Mouse (Mus musculus): ENCODE data around the gene Ltbp1. TPM values are rescaled to one million over a fixed set of nuclear protein-coding genes. Genes with fewer than 3 reads are reported as not detected.

The Ltbp1 gene
- total and polyA plus RNA-seq, 3 experiments = 0.01 to 0.04 TPM; not detected in 1

DNA sequence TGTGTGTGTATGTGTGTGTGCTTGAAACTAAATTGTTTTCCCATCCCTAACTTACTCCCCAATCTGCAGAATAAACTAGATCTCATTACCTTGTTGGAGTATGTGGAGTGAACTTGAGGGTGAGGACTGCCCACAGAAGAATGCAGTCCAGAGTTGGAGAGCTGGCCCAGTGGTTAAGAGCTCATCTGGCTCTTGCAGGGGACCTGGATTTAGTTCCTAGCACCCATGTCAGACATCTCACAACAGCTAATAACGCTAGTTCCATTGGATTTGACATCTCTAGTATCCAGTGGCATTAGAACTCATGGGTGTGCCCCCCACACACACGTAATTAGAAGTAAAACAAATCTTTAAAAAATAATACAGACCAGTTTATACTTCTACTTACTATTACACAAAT is 428.8 kb downstream of the Ltbp1 start:
- no peak for TF ChIP-seq CHD1 (IDR thresholded peaks at IDR 0.05; ENCODE audit: low read depth, low read length)
- TF ChIP-seq MXI1 (IDR thresholded peaks at IDR 0.05; ENCODE audit: low read depth, low read length) = no peak
- no peak for TF ChIP-seq SIN3A (IDR thresholded peaks at IDR 0.05; ENCODE audit: low read length)
- no peak for TF ChIP-seq E2F4 (IDR thresholded peaks at IDR 0.05; ENCODE audit: borderline replicate concordance, low read depth, low read length)
- no peak for TF ChIP-seq POLR2AphosphoS2 (IDR thresholded peaks at IDR 0.05; ENCODE audit: low read length)
- no peak for TF ChIP-seq MYB (IDR thresholded peaks at IDR 0.05; ENCODE audit: low read depth, low read length)
- no peak for TF ChIP-seq RAD21 (IDR thresholded peaks at IDR 0.05; ENCODE audit: low read depth, low read length)
- TF ChIP-seq MEF2A (IDR thresholded peaks at IDR 0.05; ENCODE audit: extremely low read depth, insufficient replicate concordance, low read depth, low read length, poor library complexity, severe bottlenecking) = no peak
- no peak for TF ChIP-seq ZKSCAN1 (IDR thresholded peaks at IDR 0.05; ENCODE audit: low read depth, low read length)
- no peak for TF ChIP-seq KAT2A (conservative IDR thresholded peaks at IDR 0.05; ENCODE audit: low read depth, low read length)
- TF ChIP-seq MYC (IDR thresholded peaks at IDR 0.05; ENCODE audit: low read depth, low read length) = no peak
- TF ChIP-seq RCOR1 (IDR thresholded peaks at IDR 0.05; ENCODE audit: low read depth, low read length) = no peak
- no peak for TF ChIP-seq ELF1 (IDR thresholded peaks at IDR 0.05; ENCODE audit: low read depth, low read length)
- no peak for TF ChIP-seq TAL1 (IDR thresholded peaks at IDR 0.05; ENCODE audit: low read length)
- no peak for TF ChIP-seq EP300 (IDR thresholded peaks at IDR 0.05; ENCODE audit: low read depth in 1 of 2, low read length in 2 of 2)
- no peak for TF ChIP-seq JUND (IDR thresholded peaks at IDR 0.05; ENCODE audit: low read depth, low read length)
- H3K4me1 ChIP-seq (ENCODE audit: control insufficient read depth in 1 of 2, insufficient read depth in 2 of 2, low read length in 2 of 2) = no peaks in the 10 kb centered on the region
- no peaks in the 10 kb centered on the region for H3K9me3 ChIP-seq (replicated peaks; ENCODE audit: insufficient read depth, low read length)
- H3K27ac ChIP-seq (ENCODE audit: control insufficient read depth, low read depth, low read length) = no peak overlapping the region
- H3K4me3 ChIP-seq (ENCODE audit: control insufficient read depth in 1 of 2, insufficient read depth in 1 of 2, low read depth in 2 of 2, low read length in 2 of 2) = no peak overlapping the region
- no peaks in the 10 kb centered on the region for H3K36me3 ChIP-seq (ENCODE audit: control insufficient read depth in 1 of 2, insufficient read depth in 2 of 2, low read length in 2 of 2)
- no peaks in the 10 kb centered on the region for H3K27me3 ChIP-seq (ENCODE audit: control insufficient read depth in 1 of 2, insufficient read depth in 2 of 2, low read length in 2 of 2)
- DNase-seq (ENCODE audit: low read depth, low spot score) = no peak
- no peaks in the 10 kb centered on the region for H3K79me2 ChIP-seq (ENCODE audit: control insufficient read depth, insufficient read depth, low read length, poor library complexity)
- no peak overlapping the region for H3K9ac ChIP-seq (ENCODE audit: control insufficient read depth, low read depth, low read length, poor library complexity, severe bottlenecking)

DNA sequence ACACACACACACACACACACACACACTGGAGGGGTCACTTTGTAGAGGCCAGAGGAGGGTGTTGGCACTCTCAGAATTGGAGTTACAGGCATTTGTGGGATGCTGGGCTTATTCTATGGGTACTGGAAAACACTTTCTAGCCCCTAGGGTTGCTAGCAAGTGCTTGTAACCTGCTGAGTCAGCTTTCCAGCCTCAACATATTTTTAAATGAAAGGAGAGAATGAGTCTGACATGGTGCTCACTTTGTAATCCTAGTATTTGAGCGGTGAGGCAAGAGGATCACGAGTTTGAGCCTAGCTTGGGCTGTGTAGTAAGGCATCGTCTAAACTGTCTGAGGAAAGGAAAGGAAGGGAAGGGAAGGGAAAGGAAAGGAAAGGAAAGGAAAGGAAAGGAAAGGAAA is 429.5 kb downstream of the Ltbp1 start:
- no peaks in the 10 kb centered on the region for H3K4me1 ChIP-seq (ENCODE audit: control insufficient read depth in 1 of 2, insufficient read depth in 2 of 2, low read length in 2 of 2)
- no peaks in the 10 kb centered on the region for H3K9me3 ChIP-seq (replicated peaks; ENCODE audit: insufficient read depth, low read length)
- no peak overlapping the region for H3K4me3 ChIP-seq (ENCODE audit: control insufficient read depth in 1 of 2, insufficient read depth in 1 of 2, low read depth in 2 of 2, low read length in 2 of 2)

More for the DNA sequence above, 429.5 kb downstream of the Ltbp1 start:
- Histone ChIP-seq H3K27ac (ENCODE audit: control insufficient read depth, low read depth, low read length) (no peak overlapping the region), H3K36me3 (ENCODE audit: control insufficient read depth in 1 of 2, insufficient read depth in 2 of 2, low read length in 2 of 2) (no peaks in the 10 kb centered on the region), H3K9ac (ENCODE audit: control insufficient read depth, low read depth, low read length, poor library complexity, severe bottlenecking) (no peak overlapping the region), H3K79me2 (ENCODE audit: control insufficient read depth, insufficient read depth, low read length, poor library complexity) (no peaks in the 10 kb centered on the region), H3K27me3 (ENCODE audit: control insufficient read depth in 1 of 2, insufficient read depth in 2 of 2, low read length in 2 of 2) (no peaks in the 10 kb centered on the region)
- TF ChIP-seq CHD2 (IDR thresholded peaks at IDR 0.05; ENCODE audit: low read length) (no peak), POLR2AphosphoS5 (IDR thresholded peaks at IDR 0.05; ENCODE audit: borderline replicate concordance, low read depth, low read length) (no peak), JUND (IDR thresholded peaks at IDR 0.05; ENCODE audit: low read depth, low read length) (no peak), MEF2A (IDR thresholded peaks at IDR 0.05; ENCODE audit: extremely low read depth, insufficient replicate concordance, low read depth, low read length, poor library complexity, severe bottlenecking) (no peak), MYC (IDR thresholded peaks at IDR 0.05; ENCODE audit: low read depth, low read length) (no peak)
- no peak for DNase-seq (ENCODE audit: low read depth, low spot score)

Data from MEL (cell line).